Mouse (Mus musculus) Muller cell, postnatal 12 days (primary cell): ENCODE results near the gene Inpp4a.

Experiments
- DNase-seq: peaks from one replicate; pipeline ENCODE4 v3.0.0-alpha.2; 2015; ENCODE audit errors: inconsistent ontology term

Gene Inpp4a

DNA sequence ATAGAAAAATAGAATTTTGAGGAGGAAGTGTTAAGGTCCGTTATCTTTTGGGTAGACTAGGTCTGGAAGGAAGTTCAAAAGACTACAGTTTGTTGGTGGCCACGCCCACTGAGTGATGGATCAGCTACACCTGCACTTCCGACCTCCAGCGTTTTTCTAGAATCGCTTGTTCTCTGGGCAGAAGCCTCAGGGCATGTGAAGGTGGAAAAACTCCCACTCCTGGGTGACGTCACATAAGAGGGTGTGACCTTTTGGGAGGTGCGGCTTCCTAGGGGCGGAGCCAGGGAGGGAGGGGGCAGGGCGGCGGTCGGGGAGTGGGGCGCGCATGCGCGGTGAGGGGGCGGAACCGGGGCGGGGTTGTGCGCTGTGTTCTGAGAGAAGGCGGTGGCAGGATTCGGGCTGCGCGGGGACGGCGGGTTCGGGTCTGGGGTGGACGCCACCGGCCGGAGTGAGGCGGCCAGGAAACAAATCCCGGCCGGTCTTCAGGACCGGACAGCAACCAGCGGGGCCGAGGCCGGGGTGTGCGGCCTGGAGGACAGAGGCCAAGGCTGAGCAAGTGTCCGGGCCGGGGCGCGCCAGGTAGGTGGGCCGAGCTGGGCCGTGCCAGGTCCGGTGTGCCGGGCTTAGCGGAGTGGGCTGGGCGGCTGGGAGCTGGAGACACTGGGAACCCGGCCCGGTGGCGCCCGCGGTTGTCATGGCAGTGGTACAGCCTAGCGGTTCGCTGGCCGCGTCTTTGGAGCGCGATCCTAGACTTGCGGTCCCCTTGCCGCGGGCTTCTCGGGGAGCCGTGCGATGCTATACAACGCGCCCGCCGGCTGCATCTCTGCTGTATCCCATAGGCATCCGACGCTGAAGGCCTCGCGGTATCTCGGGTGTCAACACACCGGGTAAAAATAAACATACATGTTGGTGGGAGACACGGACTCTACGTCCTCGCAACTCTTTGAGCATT lies at the start of gene Inpp4a:
Inpp4a (plus strand) TSS at position 326 of the 952 bp plus-strand sequence.
- DNase-seq = peak; percentile 96

- DNase-seq = peak; percentile 55
Measured at GRCm38 (mm10) chr1:37250643-37251310, 48.9 kb upstream of the Inpp4a start.

GRCm38 (mm10) chr1:37258443-37258842 lies 41.2 kb upstream of the Inpp4a start:
- no peak for DNase-seq

DNA sequence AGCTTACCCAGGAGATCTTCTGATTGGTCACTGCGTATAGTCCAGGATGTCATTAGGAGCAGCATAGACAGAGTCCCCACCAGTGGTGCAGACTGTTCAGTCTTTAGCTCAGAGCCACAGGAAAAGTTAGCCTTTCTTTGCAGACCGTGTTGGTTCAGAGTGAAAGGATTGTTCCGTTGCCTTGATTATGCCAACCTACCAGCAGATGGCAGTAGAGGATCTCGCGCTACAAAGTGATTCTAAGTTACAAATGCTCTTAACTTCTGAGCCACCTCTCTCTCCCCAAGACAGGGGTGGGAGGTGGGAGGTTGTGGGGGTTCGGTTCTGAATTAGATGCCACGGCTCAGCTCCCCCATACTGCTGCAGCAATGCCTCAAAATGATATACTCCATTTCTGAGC lies 27.2 kb upstream of the Inpp4a start:
- peak; percentile 51 for DNase-seq

DNA sequence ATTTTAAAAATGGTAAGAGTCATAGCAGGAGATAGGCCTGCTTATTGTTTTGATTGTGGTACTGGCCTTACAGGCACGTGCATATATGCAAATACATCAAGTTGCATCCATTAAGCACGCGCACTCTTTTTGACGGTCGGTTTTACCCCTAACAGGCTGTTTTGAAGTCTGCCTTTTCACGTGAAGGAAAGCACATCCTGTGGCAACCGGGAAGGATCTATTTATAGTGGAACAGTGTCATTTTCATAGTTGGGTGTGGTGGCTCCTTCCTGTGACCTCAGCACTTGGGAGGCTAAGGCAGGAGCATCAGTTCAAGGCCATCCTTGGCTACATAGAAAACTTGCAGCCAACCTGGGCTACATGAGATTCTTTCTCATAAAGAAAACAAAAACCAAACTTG lies 13.1 kb upstream of the Inpp4a start:
- no peak for DNase-seq

DNA sequence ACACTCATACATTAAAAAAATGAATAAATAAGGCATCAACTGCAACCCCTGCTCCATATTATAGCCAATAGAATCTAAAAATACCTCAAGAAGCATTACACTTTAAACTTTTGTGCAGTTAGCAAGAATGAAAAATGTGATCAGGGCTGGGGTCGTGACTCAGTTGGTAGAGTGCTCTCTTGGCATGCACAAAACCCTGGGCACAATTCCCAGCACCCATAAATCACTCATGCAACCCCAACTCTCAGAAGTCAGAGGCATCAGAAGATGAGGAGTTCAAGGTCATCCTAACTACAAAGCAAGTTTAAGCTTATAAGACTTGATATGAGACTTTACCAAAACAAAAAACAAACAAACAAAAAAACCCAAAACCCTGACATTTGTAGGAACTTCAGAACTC lies 11.9 kb upstream of the Inpp4a start:
- DNase-seq = no peak

- no peak for DNase-seq
Measured at GRCm38 (mm10) chr1:37288181-37288935, 11.3 kb upstream of the Inpp4a start.

- no peak for DNase-seq
Measured at GRCm38 (mm10) chr1:37288941-37289340, 10.7 kb upstream of the Inpp4a start.

GRCm38 (mm10) chr1:37296414-37296813 lies 3.3 kb upstream of the Inpp4a start:
- no peak for DNase-seq

DNA sequence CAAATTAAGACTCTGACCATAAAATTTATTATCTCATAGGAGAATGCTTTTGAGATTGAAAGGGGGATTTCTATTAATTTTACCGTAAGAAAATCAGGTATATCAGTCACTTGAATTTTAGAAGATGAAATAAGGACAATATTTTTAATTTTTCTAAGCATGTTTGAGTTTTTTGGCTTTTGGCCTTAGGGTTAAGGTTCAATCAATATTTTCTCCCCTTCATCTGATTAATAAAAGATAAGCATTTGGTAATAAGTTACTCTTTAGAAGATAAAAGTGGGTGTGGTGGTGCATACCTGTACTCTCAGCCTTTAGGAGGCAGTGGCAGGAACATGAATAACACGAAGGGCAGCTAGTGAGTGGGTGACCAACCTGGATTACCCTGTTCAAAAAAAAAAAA lies 761 bp upstream of the Inpp4a start:
- DNase-seq = no peak

DNA sequence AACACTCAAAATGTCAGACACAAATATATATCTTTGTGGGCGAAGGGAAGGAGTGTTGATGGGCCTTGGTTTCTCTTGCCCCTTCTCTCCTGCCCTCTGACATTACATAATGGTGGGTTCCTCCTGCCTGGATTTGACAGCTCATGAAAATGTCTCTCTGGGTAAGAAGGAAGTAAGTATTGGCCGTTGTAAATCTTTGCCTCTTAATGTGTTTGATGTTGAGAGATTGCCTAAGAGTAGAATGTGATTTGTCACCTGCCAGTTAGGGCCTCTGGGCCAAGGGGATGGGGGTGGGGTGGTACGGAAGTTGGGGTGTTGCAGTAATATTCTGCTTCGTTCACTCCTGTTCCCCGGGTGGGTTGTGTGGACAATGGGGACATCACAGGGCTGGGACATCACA lies 985 bp downstream of the Inpp4a start:
- no peak for DNase-seq

GRCm38 (mm10) chr1:37302801-37303200 lies 3.1 kb downstream of the Inpp4a start:
- DNase-seq = no peak

DNA sequence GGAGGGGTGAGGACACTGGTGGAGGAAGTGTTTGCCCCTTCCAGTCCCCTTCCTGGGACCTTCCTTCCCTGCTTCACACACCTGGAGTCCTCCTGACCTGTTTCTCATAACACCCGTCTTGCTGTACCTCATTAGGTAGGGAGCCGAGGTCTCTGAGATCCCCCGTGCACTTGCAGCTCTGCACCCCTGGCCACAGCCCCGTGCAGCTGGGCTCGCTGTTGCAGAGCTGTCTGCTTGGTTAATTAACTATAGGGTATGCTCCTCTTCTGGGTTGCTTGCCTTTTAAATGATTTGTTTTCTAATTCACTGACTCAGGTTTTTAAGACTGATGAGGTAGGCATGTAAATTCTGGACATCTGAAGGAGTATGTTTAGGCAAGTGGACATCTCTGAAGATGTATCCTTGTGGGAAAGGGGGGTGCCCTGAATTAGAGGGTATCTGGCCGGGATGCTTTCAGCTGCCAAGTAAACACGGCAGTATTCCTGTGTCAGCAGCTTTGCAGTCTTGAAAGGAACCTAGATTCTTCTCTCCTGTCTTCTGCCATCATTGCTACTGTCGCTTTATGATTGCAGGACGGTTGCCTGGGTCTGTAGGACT lies 6.1 kb downstream of the Inpp4a start:
- no peak for DNase-seq

- DNase-seq = no peak
Measured at GRCm38 (mm10) chr1:37307586-37307985, 7.9 kb downstream of the Inpp4a start.

GRCm38 (mm10) chr1:37308021-37308742 lies 8.5 kb downstream of the Inpp4a start:
- DNase-seq = no peak

- DNase-seq = no peak
Measured at GRCm38 (mm10) chr1:37308743-37309100, 9.1 kb downstream of the Inpp4a start.

GRCm38 (mm10) chr1:37309939-37310515 lies 10.4 kb downstream of the Inpp4a start:
- no peak for DNase-seq

GRCm38 (mm10) chr1:37314338-37314737 lies 14.7 kb downstream of the Inpp4a start:
- DNase-seq = no peak

GRCm38 (mm10) chr1:37317644-37318285 lies 18.1 kb downstream of the Inpp4a start:
- DNase-seq = no peak

DNA sequence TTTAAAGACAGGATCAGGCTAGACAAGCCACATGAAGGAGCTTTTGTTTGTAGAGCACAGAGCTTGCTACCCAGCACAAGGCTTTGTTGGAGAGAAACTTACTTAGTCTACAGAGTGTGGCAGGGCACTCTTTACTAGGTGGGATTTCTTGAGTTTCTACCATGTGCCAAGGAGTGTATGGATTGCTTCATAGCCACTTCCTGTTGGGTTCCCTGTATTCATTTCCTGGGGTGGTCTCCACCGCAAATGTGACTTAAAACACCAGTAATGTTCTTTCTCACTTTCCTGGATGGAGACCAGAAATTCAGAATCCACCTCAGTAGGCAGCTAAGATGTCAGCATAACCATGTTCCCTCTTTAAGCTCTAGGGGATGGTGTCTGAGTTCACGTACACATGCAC lies 18.9 kb downstream of the Inpp4a start:
- no peak for DNase-seq
